Mouse (Mus musculus): ENCODE results near the gene Ddrgk1. TPM values are rescaled to one million over a fixed set of nuclear protein-coding genes. Genes with fewer than 3 reads are reported as not detected.

The Ddrgk1 gene
- polyA plus RNA-seq, 1 experiment from 2014 or later, result 65.7 TPM

DNA sequence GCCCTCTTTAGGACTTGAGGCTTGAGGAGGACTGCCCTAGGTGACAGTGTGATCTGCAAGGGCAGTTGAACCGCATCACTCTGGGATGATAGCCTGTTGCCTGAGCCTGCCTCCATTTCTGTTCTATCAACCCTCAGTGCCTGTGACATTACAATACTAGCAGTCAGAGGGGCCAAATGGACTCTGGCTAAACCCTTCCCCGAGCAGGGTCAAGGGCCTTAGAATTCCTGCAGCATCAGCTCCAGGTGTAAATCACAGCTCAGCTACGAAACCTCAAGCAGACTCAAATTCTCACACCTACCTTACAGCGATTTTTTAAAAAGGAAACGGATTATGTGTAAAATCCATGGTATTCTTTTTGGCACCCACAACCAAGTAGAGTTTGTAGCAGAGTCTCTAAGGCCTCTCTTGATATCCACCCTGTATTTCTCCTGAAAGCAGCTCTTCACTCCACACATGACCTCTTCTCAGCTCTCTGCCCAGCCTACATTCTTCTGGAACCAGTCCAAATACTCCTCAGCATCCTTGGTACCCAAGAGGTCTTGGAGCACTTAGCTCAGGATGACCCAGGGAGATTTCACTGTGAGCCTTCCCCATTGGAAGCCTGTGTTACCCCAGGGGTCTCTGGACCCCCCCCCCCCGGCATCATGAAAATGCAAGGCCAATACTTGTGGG, 23.0 kb downstream of the Ddrgk1 start:
- Histone ChIP-seq H3K27ac (ENCODE audit: low read length) (no peak overlapping the region), H3K27me3 (ENCODE audit: control insufficient read depth, insufficient read depth, low read depth, low read length) (peaks cover 9% of the 10 kb centered on the region; the same call in 1 of the 2 replicates), H3K9me3 (ENCODE audit: control insufficient read depth, low read length) (no peaks in the 10 kb centered on the region), H3K4me2 (ENCODE audit: low read depth, low read length) (no peak overlapping the region), H3K4me1 (replicated peaks; ENCODE audit: control insufficient read depth, insufficient read depth, low read length) (peaks cover 2% of the 10 kb centered on the region; the same call in 1 of the 2 replicates), H3K9ac (ENCODE audit: low read length) (no peak overlapping the region), H3K36me3 (ENCODE audit: control insufficient read depth, insufficient read depth, low read length) (no peaks in the 10 kb centered on the region), H3K4me3 (ENCODE audit: low read length) (no peak overlapping the region)
- no peak for ATAC-seq (ENCODE audit: low read depth)
- WGBS, result 54% methylated on average over 6 of the region's 6 CpGs

DNA sequence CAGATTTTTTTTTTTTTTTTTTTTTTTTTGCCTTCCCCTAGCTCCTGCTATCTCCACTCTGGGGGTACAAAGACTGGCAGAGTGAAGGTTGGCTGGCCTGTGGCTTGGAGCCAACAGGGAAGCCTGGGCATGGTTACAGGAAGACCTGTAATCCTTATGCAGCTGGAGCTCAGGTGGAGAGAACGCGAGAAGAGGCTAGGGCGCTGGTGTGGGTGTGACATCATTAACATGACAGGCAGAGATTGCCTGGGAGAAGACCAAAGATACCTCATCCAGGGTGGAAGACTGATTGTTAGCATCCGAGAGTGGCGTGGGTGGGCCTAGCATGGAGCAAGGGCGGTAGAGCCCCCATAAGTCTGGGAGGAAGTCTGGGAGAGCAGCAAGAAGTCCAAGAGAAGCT, 25.2 kb downstream of the Ddrgk1 start:
- no peak overlapping the region for H3K4me2 ChIP-seq (ENCODE audit: low read depth, low read length)
- WGBS, result 76% methylated on average over 6 of the region's 6 CpGs
- H3K4me3 ChIP-seq (ENCODE audit: low read length), result no peak overlapping the region
- ATAC-seq (ENCODE audit: low read depth), result no peak
- H3K4me1 ChIP-seq (replicated peaks; ENCODE audit: control insufficient read depth, insufficient read depth, low read length), result peaks cover 15% of the 10 kb centered on the region
- no peaks in the 10 kb centered on the region for H3K36me3 ChIP-seq (ENCODE audit: control insufficient read depth, insufficient read depth, low read length)
- no peaks in the 10 kb centered on the region for H3K9me3 ChIP-seq (ENCODE audit: control insufficient read depth, low read length)
- no peak overlapping the region for H3K27ac ChIP-seq (ENCODE audit: low read length)
- peaks cover 29% of the 10 kb centered on the region for H3K27me3 ChIP-seq (ENCODE audit: control insufficient read depth, insufficient read depth, low read depth, low read length)
- H3K9ac ChIP-seq (ENCODE audit: low read length), result no peak overlapping the region

DNA sequence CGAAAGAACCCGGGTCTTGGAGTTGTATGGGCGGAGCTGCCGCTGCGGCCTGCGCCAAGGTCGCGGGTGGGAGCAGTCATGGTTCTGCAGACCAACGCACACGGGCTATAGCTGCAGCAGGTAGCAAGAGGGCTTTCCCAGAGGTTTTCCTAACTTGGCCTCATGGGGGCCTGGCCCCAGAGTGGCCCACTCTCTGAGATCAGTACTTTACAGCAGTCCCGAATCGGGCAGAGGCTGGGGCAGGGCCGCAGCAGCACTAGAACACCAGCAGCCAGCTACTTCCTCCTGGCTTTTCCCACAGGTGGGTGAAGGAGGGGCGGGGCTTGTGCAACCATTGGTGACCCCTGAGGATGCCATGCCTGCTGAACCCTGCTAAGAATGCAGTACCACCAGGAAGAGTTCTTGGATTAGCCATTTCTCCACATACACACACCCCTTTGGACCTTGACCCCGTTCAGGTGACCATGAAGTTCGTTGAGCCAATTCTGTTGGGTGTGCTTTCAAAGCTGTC, 26.3 kb downstream of the Ddrgk1 start:
- H3K9me3 ChIP-seq (ENCODE audit: control insufficient read depth, low read length), result no peaks in the 10 kb centered on the region
- ATAC-seq (ENCODE audit: low read depth), result no peak
- 26% methylated on average over 16 of the region's 16 CpGs for WGBS
- no peak overlapping the region for H3K9ac ChIP-seq (ENCODE audit: low read length)
- no peak overlapping the region for H3K27ac ChIP-seq (ENCODE audit: low read length)
- H3K27me3 ChIP-seq (ENCODE audit: control insufficient read depth, insufficient read depth, low read depth, low read length), result peaks cover 37% of the 10 kb centered on the region
- no peaks in the 10 kb centered on the region for H3K36me3 ChIP-seq (ENCODE audit: control insufficient read depth, insufficient read depth, low read length)
- no peak overlapping the region for H3K4me3 ChIP-seq (ENCODE audit: low read length)
- H3K4me2 ChIP-seq (ENCODE audit: low read depth, low read length), result no peak overlapping the region
- H3K4me1 ChIP-seq (replicated peaks; ENCODE audit: control insufficient read depth, insufficient read depth, low read length), result peaks cover 17% of the 10 kb centered on the region

DNA sequence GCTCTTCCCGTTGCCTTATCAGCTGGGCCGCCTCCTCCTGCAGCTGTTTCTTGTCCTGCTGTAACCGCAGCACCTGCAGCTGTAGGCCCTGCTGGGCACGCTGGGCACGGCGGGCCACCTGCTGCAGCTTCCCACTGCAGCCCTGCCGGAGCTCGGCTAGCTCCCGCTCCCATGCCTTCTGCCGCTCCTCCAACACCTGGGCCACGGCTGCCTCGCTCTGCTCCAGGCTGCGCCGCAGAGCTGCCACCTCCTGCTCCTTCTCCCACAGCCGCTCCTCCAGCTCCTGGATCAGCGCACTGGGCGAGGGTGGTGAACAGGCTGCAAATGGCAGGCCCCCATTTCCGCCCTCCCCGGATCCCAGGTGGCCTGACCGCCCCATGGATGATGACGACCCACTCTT, 28.6 kb downstream of the Ddrgk1 start:
- Histone ChIP-seq H3K4me1 (replicated peaks; ENCODE audit: control insufficient read depth, insufficient read depth, low read length) (peaks cover 14% of the 10 kb centered on the region), H3K4me3 (ENCODE audit: low read length) (peak overlapping the region; percentile 48), H3K36me3 (ENCODE audit: control insufficient read depth, insufficient read depth, low read length) (no peaks in the 10 kb centered on the region), H3K27me3 (ENCODE audit: control insufficient read depth, insufficient read depth, low read depth, low read length) (peaks cover 37% of the 10 kb centered on the region), H3K27ac (ENCODE audit: low read length) (no peak overlapping the region), H3K4me2 (ENCODE audit: low read depth, low read length) (peak overlapping the region; percentile 77; the same call in 1 of the 2 replicates), H3K9me3 (ENCODE audit: control insufficient read depth, low read length) (no peaks in the 10 kb centered on the region), H3K9ac (ENCODE audit: low read length) (no peak overlapping the region)
- ATAC-seq (ENCODE audit: low read depth), result peak; percentile 34; the same call in 1 of the 2 replicates
- 24% methylated on average over 21 of the region's 21 CpGs for WGBS

DNA sequence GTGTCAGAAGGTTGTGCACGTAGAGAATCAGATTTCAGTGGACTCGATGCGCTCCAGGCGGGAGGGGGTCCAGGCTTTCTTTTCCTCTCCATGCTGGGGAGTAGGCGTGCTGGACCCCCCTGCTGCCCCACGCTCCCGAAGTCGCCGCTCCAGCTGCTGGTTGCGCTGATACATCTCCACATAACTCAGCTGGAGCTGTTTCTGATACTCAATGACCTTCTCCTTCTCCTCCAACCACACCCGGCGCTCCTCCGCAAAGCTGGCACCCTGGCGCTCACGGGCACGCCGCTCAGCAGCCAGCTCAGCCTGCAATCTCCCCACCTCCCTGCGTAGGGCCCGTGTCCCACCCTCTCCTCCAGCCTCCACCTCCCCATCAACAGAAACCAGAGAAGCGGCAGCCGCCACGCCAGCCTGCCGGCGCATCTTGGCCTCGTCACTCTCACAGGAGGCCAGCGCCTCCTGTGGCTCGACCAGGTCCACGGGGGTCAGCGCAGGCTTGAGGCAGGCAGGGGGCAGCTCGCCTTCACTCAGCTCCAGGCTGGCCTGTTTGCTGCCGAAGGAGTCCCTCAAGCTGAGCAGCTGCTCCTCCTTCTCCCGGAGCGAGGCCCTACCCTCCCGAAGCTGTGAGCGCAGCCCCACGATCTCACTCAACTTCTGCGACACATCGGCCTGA, 29.6 kb downstream of the Ddrgk1 start:
- no peak overlapping the region for H3K27ac ChIP-seq (ENCODE audit: low read length)
- WGBS, result 2% methylated on average over 38 of the region's 38 CpGs
- H3K4me1 ChIP-seq (replicated peaks; ENCODE audit: control insufficient read depth, insufficient read depth, low read length), result peaks cover 14% of the 10 kb centered on the region
- peaks cover 37% of the 10 kb centered on the region for H3K27me3 ChIP-seq (ENCODE audit: control insufficient read depth, insufficient read depth, low read depth, low read length)
- ATAC-seq (ENCODE audit: low read depth), result peak; percentile 62
- no peaks in the 10 kb centered on the region for H3K36me3 ChIP-seq (ENCODE audit: control insufficient read depth, insufficient read depth, low read length)
- peak overlapping the region; percentile 77 for H3K4me2 ChIP-seq (ENCODE audit: low read depth, low read length)
- peak overlapping the region; percentile 61 for H3K9ac ChIP-seq (ENCODE audit: low read length)
- H3K9me3 ChIP-seq (ENCODE audit: control insufficient read depth, low read length), result no peaks in the 10 kb centered on the region
- H3K4me3 ChIP-seq (ENCODE audit: low read length), result peak overlapping the region; percentile 48

DNA sequence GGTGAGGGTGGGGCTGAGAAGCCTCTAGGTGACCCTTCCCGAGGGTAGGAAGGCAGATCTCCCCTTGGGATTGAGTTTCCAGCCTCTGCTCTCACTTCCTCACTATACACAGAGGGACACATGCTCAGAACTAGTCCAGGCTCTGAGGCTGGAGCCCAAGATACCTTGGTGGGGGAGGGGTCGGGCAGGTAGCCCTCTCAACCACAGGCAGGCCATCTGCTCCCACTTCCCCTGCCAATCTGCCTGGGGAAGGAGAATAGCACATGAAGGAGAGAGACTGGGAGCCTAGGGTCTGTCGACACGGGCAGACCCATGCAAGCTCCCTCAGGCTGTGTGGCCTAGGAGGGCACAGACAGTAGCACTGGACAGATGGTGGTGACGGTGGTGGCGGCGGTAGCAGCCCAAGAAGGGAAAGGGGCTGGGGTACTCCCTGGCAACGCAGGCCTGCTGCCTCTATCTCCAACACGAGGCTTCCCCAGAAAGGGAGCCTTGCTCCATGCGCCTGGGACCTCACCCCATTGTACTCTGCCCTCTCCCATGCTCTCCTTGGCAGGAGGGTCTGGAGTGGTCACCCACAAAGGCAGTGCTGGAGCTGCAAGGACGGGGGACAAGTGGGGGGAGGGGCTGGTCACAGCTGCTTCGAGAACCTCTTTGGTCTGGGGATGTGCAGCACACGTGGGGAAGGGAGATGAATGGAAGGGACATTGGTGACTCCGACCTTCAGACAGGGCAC, 30.3 kb downstream of the Ddrgk1 start:
- peak overlapping the region; percentile 77 for H3K4me2 ChIP-seq (ENCODE audit: low read depth, low read length)
- H3K4me3 ChIP-seq (ENCODE audit: low read length), result peak overlapping the region; percentile 48
- H3K9me3 ChIP-seq (ENCODE audit: control insufficient read depth, low read length), result no peaks in the 10 kb centered on the region
- peaks cover 15% of the 10 kb centered on the region for H3K4me1 ChIP-seq (replicated peaks; ENCODE audit: control insufficient read depth, insufficient read depth, low read length)
- ATAC-seq (ENCODE audit: low read depth), result no peak
- 25% methylated on average over 14 of the region's 14 CpGs for WGBS
- H3K27me3 ChIP-seq (ENCODE audit: control insufficient read depth, insufficient read depth, low read depth, low read length), result peaks cover 37% of the 10 kb centered on the region
- no peak overlapping the region for H3K27ac ChIP-seq (ENCODE audit: low read length)
- H3K9ac ChIP-seq (ENCODE audit: low read length), result peak overlapping the region; percentile 61; the same call in 1 of the 2 replicates
- no peaks in the 10 kb centered on the region for H3K36me3 ChIP-seq (ENCODE audit: control insufficient read depth, insufficient read depth, low read length)

DNA sequence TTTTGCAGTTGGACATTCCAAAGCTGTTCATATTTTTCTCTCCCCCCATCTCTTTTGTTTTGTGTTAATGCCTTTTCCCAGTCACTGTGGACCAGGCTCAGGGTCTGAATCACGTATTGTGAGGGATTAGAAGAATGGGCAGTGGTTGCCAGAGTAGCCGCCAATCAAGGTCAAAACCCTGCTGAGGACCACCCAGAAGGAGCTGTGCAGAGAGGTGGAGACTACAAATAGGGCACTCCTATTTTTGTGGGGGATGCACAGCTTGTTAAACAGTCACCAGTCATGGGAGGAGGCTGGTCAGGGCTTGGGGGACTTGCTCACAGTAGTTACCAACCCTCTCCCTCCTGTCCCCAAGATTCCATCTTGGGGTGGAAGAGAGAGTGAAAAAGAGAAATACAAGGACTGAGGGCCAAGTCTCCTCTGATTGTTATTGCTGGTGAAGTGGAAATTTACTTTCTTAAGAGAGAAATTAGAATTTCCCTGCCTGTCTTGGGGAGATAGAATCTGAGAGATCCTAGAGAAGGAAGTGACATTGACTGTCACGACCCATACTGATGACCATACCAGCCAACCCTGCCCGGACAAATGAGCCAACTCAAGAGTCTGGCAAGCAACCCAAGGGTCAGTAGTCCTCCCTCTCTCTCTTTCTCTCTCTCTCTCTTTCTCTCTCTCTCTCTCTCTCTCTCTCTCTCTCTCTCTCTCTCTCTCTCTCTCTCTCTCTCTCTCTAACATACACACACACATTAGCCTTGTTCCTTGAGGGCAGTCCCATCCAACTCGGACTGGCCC, 31.4 kb downstream of the Ddrgk1 start:
- H3K27me3 ChIP-seq (ENCODE audit: control insufficient read depth, insufficient read depth, low read depth, low read length), result peaks cover 37% of the 10 kb centered on the region
- no peak overlapping the region for H3K27ac ChIP-seq (ENCODE audit: low read length)
- H3K4me1 ChIP-seq (replicated peaks; ENCODE audit: control insufficient read depth, insufficient read depth, low read length), result peaks cover 20% of the 10 kb centered on the region
- no peaks in the 10 kb centered on the region for H3K36me3 ChIP-seq (ENCODE audit: control insufficient read depth, insufficient read depth, low read length)
- WGBS, result 51% methylated on average over 5 of the region's 5 CpGs
- H3K9me3 ChIP-seq (ENCODE audit: control insufficient read depth, low read length), result no peaks in the 10 kb centered on the region
- no peak overlapping the region for H3K9ac ChIP-seq (ENCODE audit: low read length)
- H3K4me3 ChIP-seq (ENCODE audit: low read length), result no peak overlapping the region
- ATAC-seq (ENCODE audit: low read depth), result no peak
- H3K4me2 ChIP-seq (ENCODE audit: low read depth, low read length), result no peak overlapping the region

DNA sequence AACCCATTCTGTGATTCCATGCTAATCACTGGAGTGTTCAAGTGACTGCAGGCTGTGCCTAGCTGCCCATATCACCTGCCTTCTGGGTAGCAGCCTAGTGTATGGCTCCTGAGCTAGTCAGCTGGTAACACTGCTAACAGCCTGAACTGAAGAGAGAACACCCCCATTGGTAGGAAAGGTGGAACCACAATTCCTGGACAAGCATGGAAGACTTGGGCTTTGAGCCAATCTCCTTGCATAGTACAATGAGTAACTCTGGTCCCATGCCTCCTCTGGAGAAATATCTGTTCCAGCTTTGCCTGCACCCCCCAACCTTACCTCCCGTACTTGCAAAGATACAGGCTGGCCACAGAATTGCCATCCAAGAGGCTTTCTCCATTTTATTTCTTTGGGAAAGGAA, 32.0 kb downstream of the Ddrgk1 start:
- H3K27ac ChIP-seq (ENCODE audit: low read length), result no peak overlapping the region

More for the DNA sequence above, 32.0 kb downstream of the Ddrgk1 start:
- no peaks in the 10 kb centered on the region for H3K9me3 ChIP-seq (ENCODE audit: control insufficient read depth, low read length)
- no peak overlapping the region for H3K4me2 ChIP-seq (ENCODE audit: low read depth, low read length)
- 69% methylated on average over 1 of the region's 1 CpGs for WGBS
- peaks cover 20% of the 10 kb centered on the region for H3K4me1 ChIP-seq (replicated peaks; ENCODE audit: control insufficient read depth, insufficient read depth, low read length)
- H3K4me3 ChIP-seq (ENCODE audit: low read length), result no peak overlapping the region
- no peak overlapping the region for H3K9ac ChIP-seq (ENCODE audit: low read length)
- ATAC-seq (ENCODE audit: low read depth), result no peak
- H3K27me3 ChIP-seq (ENCODE audit: control insufficient read depth, insufficient read depth, low read depth, low read length), result peaks cover 37% of the 10 kb centered on the region
- H3K36me3 ChIP-seq (ENCODE audit: control insufficient read depth, insufficient read depth, low read length), result peaks cover 2% of the 10 kb centered on the region
